Mouse (Mus musculus): Measurements from ENCODE around the gene 1600002K03Rik.

DNA sequence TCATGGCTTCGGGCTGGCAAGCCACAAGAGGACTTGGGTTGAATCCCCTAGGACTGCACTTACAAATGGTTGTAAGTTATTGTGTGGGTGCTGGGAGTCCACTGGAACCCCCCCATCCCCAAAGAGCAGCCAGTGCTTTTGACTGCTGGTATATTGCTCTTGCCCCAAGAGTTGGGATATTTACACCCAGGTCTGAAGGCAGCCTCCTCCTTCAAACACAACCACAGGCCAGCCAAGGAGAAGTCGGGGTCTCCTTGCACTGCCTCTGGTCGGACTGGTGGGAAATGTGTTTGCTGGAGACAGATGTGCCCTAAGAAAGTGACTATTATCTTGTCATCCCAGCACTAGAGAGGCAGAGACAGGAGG is 10.5 kb upstream of the 1600002K03Rik start:
- TF ChIP-seq CTCF (IDR thresholded peaks at IDR 0.05; ENCODE audit: low read depth, low read length) (no peak), EP300 (IDR thresholded peaks at IDR 0.05; ENCODE audit: insufficient read depth, low read depth, low read length) (no peak), POLR2A (IDR thresholded peaks at IDR 0.05; ENCODE audit: insufficient read depth, low read length) (no peak)

Measured in ES-Bruce4 (cell line).